Mouse (Mus musculus) spleen, postnatal 36 days (tissue): ENCODE data around the gene Soat2.

Source experiments
- DNase-seq, 2 experiments: peaks; one replicate each; pipeline ENCODE4 v3.0.0; 2022; ENCODE audit warnings: low spot score in 2 of 2, mixed read lengths in 1 of 2

Gene Soat2

DNA sequence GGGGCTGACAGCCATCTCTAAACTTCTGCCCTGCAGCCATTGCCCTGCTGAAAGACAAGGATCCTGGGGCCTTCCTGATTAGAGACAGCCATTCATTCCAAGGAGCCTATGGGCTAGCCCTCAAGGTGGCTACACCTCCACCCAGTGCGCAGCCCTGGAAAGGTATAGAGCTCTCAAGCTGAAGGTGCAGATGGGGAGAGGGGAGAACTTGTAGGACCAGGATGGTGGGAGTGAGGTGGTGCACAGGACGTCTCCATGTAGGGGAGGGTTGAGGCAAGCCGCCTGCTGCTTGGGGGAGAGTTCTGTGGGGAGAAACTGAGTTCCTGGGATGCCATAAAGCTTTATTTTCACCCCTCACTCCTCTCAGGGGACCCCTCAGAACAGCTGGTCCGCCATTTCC, 36.7 kb upstream of the Soat2 start:
- no peak for DNase-seq

GRCm38 (mm10) chr15:102114651-102115260, 35.6 kb upstream of the Soat2 start:
- no peak for DNase-seq

DNA sequence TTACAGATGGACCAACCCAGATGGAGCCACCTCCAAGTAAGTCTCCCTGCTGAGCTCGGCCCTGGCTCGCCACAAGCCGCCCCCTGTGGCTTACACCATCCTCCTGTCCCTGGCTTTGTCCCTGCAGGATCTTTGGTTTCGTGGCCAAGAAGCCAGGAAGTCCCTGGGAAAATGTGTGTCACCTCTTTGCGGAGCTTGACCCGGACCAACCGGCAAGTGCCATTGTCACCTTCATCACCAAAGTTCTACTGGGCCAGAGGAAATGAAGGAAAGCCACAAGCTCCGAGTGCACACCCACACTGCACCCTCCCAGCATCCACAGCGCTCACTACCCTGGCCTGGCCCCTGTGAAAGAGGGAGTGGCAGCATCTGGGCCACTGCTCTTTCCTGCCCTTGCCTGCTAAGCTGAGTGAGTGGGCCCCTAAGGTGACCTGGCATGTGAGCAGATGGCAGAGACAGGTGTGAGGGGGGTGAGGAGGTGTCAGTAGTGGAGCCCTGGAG, 34.5 kb upstream of the Soat2 start:
- no peak for DNase-seq

- no peak for DNase-seq
These were observed 33.4 kb upstream of the Soat2 start for GRCm38 (mm10) chr15:102116753-102117415.

- DNase-seq: no peak
These were observed 32.6 kb upstream of the Soat2 start for GRCm38 (mm10) chr15:102117461-102118443.

GRCm38 (mm10) chr15:102118591-102118990, 31.7 kb upstream of the Soat2 start:
- no peak for DNase-seq

DNA sequence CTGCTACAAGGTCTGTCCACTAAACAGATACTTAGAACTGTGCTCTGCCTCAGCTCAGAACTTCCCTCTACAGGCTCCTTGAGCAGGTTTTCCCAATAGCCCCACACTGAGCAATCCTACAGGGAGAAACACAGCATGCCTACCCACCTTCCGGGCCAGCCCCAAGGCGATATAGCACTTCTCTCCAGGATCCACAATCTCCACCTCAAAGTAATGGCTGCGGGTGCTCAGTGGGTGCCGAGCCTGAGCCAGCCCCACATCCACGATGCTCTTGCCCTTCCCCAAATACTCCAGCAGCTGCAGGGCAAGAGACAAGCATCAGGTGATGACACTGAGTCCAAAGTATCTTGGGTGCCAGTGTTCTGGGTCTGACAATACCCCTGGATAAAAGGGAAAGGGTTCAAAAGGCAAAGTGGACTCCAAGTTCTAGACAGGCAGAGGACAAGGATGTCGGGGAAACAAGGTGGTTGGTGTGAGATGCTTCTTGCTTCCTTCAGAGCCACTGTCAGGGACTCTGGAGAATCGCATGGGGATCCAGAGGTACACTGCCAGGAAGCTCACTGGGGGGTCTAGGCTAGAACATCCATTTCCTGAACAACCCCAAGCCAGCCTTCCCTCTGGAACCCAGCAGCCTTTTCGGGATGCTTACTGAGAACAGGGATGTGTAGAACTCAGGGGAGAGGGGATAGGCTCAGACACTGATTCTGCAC, 31.1 kb upstream of the Soat2 start:
- DNase-seq: no peak

- no peak for DNase-seq
These were observed 30.5 kb upstream of the Soat2 start for GRCm38 (mm10) chr15:102119831-102120170.

- DNase-seq: no peak
These were observed 29.8 kb upstream of the Soat2 start for GRCm38 (mm10) chr15:102120530-102120929.

DNA sequence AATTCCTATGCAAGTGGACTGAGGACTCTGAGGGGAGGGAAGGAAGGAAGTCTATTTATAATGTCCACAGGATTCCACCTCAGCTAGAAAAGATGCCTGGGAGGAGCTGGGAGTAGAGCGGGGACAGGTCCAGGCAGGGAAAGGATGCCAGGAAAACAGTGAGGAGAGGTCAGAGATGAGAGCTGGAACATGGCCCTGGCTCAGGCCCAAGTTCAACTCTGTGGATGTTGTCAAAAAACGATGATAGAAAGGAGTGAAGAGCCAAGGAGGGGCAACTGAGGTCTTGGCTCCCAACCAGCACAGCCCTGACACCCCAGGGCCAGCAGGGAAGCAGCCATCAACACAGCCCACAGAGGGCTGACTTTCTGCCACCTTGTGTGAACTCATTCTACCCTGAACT, 24.0 kb upstream of the Soat2 start:
- no peak for DNase-seq

- DNase-seq: no peak
These were observed 17.0 kb upstream of the Soat2 start for GRCm38 (mm10) chr15:102133314-102133713.

DNA sequence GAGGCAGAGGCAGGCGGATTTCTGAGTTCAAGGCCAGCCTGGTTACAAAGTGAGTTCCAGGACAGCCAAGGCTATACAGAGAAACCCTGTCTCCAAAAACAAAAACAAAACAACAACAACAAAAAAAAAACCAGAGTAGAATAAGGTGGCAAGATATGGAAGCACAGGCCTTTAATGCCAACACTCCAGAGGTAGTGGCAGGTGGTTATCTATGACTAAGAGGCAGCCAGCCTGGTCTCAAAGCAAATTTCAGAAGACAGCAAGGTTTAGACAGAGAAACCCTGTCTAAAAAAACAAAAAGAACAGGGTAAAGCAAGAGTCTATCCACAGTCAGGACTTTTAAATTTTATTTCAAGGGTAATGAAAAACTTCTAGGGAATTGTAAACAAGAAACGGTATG, 15.6 kb upstream of the Soat2 start:
- no peak for DNase-seq

DNA sequence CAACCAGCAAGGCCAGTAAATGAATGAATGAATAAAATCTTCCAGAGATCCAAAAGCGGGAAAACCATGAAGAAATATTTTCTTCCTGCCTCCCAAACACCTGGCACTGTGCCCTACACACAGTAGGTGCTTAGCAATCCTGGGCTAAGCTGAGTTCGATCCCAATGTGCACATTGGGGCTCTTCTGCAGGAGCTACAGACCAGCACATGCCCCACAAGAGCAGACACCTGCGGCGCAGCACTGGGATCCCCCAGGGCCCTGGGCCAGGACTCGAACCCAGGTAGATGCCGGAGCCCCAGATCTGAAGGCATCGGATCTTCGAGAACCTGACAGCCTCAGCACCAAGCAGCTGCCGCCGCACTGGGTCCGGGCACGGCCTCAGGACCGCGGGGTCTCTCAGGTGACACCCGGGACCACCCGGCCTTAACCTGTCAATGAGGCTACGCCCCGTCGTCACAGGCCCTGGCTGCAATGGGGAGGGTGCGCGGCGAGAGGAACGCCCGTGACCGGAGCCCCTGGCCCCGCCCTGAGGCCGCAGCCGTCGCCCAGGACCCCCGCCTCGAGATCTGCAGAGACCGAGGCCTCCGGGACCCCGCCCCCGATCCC, 14.7 kb upstream of the Soat2 start:
- no peak for DNase-seq

GRCm38 (mm10) chr15:102136129-102136758, 14.1 kb upstream of the Soat2 start, which contains the start of gene Spryd3:
Spryd3 (minus strand) TSS chr15:102136234.
- peak; percentile 96 to 97 for DNase-seq

DNA sequence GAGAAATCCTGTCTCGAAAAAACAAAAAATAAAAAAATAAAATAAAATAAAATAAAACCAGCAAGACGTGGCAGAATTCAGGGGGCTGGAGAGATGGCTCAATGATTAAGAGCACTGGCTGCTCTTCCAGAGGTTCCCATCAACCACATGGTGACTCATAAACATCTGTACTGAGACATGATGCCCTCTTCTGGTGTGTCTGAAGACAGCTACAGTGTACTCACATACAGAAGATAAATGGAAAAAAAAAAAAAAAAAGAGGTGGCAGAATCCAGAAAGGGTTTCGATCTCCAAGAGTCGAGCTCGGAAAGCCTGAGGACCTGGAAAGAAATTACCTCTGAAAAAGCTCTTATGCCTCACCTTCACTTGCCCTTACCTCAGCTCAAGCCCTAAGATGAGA, 9.2 kb upstream of the Soat2 start:
- DNase-seq: no peak

- DNase-seq: no peak
These were observed 7.1 kb upstream of the Soat2 start for GRCm38 (mm10) chr15:102142914-102143912.

DNA sequence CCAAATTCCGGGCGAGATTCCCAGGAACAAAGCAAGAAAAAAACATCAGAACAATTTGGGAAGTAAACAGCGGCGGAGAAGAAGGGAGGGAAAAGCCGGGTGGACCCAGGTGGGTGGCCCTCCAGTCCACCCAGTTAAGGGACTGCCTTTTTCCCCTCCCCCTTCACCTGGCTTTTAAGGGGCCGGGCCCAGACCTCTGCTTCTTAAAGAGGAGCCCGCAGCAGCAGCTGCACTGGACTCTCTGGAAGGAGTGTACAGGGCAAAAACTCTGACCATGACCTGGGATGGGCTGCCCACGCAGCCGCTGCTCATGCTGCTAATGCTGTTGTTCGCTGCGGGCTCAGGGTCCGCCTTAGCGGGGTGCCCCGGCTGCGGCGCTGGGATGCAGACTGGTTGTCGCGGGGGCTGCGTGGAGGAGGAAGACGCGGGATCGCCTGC, 6.0 kb upstream of the Soat2 start, which contains the start of gene Igfbp6:
Gene Igfbp6, plus strand, starts transcription at position 89 of the 438 bp plus-strand sequence.
- DNase-seq: no peak

DNA sequence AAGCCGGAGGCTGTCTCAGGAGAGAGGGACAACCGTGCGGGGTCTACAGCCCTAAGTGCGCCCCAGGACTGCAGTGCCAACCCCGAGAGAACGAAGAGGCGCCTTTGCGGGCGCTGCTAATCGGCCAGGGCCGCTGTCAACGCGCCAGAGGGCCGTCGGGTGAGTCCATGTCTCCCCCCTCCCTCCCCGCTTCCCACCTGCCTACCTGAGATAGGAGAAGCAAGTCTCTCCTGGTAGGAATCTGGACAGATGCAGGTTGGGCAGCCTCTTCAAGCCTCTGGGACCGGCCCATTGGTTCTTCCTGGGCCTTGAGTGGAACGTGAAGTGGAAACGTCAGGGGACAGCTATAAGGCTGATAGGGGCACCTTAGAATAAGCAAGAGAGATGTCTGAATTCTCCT, 5.6 kb upstream of the Soat2 start:
- DNase-seq: no peak

- no peak for DNase-seq
These were observed 5.0 kb upstream of the Soat2 start for GRCm38 (mm10) chr15:102145330-102145729.
